Mouse (Mus musculus): ENCODE results near the gene Slx4ip. TPM values are rescaled to one million over a fixed set of nuclear protein-coding genes. Genes with fewer than 3 reads are reported as not detected.

The Slx4ip gene
- polyA plus RNA-seq, 1 experiment from 2014 or later = 2.7 TPM

GRCm38 (mm10) chr2:136952238-136952637 is 61.2 kb downstream of the Slx4ip start:
- peak; percentile 85 for ATAC-seq (ENCODE audit: low read depth)

GRCm38 (mm10) chr2:136955726-136956571 is 64.9 kb downstream of the Slx4ip start:
- Histone ChIP-seq H3K27me3 (no peaks in the 10 kb centered on the region), H3K9me3 (replicated peaks) (no peaks in the 10 kb centered on the region), H3K27ac (no peak overlapping the region), H3K4me2 (no peak overlapping the region), H3K4me1 (replicated peaks) (peaks cover 10% of the 10 kb centered on the region), H3K36me3 (no peaks in the 10 kb centered on the region), H3K9ac (no peak overlapping the region), H3K4me3 (replicated peaks) (no peak overlapping the region)
- WGBS (ENCODE audit: insufficient replicate concordance) = 75% methylated on average over 9 of the region's 9 CpGs
- no peak for ATAC-seq (ENCODE audit: low read depth)
- DNase-seq = no peak

More at GRCm38 (mm10) chr2:136952238-136952637, 61.2 kb downstream of the Slx4ip start:
- no peak for DNase-seq
- no peaks in the 10 kb centered on the region for H3K36me3 ChIP-seq
- H3K9ac ChIP-seq = no peak overlapping the region
- H3K27ac ChIP-seq = no peak overlapping the region
- no peak overlapping the region for H3K4me2 ChIP-seq
- H3K27me3 ChIP-seq = no peaks in the 10 kb centered on the region
- no peak overlapping the region for H3K4me3 ChIP-seq (replicated peaks)
- H3K4me1 ChIP-seq (replicated peaks) = peaks cover 18% of the 10 kb centered on the region
- WGBS (ENCODE audit: insufficient replicate concordance) = 30% methylated on average over 1 of the region's 1 CpGs
- no peaks in the 10 kb centered on the region for H3K9me3 ChIP-seq (replicated peaks)

GRCm38 (mm10) chr2:136958697-136959096 is 67.7 kb downstream of the Slx4ip start:
- no peaks in the 10 kb centered on the region for H3K9me3 ChIP-seq (replicated peaks)
- H3K4me2 ChIP-seq = no peak overlapping the region
- H3K36me3 ChIP-seq = no peaks in the 10 kb centered on the region
- ATAC-seq (ENCODE audit: low read depth) (0 out of 2 replicates have a peak, but pooled peaks have one; percentile 5), DNase-seq (no peak)
- H3K27me3 ChIP-seq = no peaks in the 10 kb centered on the region
- H3K27ac ChIP-seq = no peak overlapping the region
- WGBS (ENCODE audit: insufficient replicate concordance) = 72% methylated on average over 3 of the region's 3 CpGs
- no peak overlapping the region for H3K9ac ChIP-seq
- no peaks in the 10 kb centered on the region for H3K4me1 ChIP-seq (replicated peaks)
- no peak overlapping the region for H3K4me3 ChIP-seq (replicated peaks)

GRCm38 (mm10) chr2:136975774-136976173 is 84.8 kb downstream of the Slx4ip start:
- H3K4me2 ChIP-seq = no peak overlapping the region
- DNase-seq (no peak), ATAC-seq (ENCODE audit: low read depth) (no peak)
- 0 out of 2 replicates have a peak, but pooled peaks cover 2% of the 10 kb centered on the region for H3K4me1 ChIP-seq (replicated peaks)
- H3K4me3 ChIP-seq (replicated peaks) = no peak overlapping the region
- 77% methylated on average over 1 of the region's 1 CpGs for WGBS (ENCODE audit: insufficient replicate concordance)
- H3K36me3 ChIP-seq = no peaks in the 10 kb centered on the region
- H3K9me3 ChIP-seq (replicated peaks) = no peaks in the 10 kb centered on the region
- H3K27me3 ChIP-seq = no peaks in the 10 kb centered on the region
- H3K27ac ChIP-seq = no peak overlapping the region
- no peak overlapping the region for H3K9ac ChIP-seq

DNA sequence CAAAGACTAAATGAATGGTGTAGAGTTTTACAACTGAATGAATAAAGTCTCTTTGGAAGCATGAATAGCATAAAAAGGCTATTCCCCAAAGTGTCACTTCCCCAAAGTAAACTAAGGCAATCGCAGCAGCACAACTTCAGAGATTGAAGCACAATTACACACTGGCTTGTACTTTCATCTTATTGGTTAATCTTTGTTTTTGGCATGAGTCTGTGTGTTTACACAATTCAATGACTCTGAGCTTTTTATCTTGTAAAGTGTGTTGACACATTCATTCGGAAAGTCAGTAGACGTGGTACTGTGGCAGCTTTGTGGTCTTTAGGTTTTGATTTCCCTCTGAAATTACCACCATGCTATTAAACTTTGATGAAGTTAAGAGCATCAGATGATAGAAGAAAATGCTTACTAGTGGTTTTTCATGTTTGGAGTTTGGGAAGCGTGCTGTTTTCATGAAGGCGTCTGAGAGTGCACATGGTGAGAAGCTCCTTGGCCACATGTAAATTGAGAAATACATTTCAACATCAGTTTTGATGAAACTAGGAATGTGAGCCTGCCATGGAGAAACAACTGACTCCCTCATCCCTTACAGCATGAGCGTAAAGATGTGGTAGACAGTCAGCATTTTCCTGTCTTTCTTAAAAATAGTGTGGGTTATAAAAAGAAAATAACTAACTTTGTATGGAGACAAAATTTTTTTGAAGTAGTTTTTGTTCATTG is 88.2 kb downstream of the Slx4ip start:
- no peaks in the 10 kb centered on the region for H3K9me3 ChIP-seq (replicated peaks)
- H3K27ac ChIP-seq = no peak overlapping the region
- no peak for ATAC-seq (ENCODE audit: low read depth)
- no peaks in the 10 kb centered on the region for H3K36me3 ChIP-seq
- H3K27me3 ChIP-seq = no peaks in the 10 kb centered on the region
- no peak overlapping the region for H3K9ac ChIP-seq
- no peak overlapping the region for H3K4me3 ChIP-seq (replicated peaks)
- 0 out of 2 replicates have a peak, but pooled peaks cover 2% of the 10 kb centered on the region for H3K4me1 ChIP-seq (replicated peaks)
- 72% methylated on average over 6 of the region's 6 CpGs for WGBS (ENCODE audit: insufficient replicate concordance)
- H3K4me2 ChIP-seq = no peak overlapping the region
- DNase-seq = no peak

- no peak for DNase-seq
- no peak overlapping the region for H3K4me2 ChIP-seq
- 81% methylated on average over 10 of the region's 10 CpGs for WGBS (ENCODE audit: insufficient replicate concordance)
Measured at GRCm38 (mm10) chr2:136981062-136981879, 90.3 kb downstream of the Slx4ip start.

DNA sequence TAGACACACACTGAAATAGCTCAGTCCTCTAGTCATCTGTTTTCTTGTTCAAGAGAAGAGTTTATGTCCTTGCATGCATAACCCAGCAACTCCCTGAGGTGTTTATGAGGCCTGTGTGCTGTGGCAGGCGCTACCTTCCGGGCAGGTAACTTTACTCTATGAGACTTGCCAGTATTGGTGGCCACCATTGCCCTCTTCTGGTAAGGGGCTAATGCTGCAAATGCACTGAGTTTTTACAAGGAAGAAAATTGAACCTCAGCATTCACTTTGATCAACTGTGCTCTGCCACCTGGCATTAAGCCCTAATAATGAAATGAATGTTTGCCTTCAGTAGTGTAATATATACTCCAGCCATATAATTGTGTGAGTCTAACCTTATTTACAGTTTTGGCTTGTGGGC is 92.9 kb downstream of the Slx4ip start:
- H3K4me2 ChIP-seq = no peak overlapping the region
- ATAC-seq (ENCODE audit: low read depth) = no peak
- 87% methylated on average over 2 of the region's 2 CpGs for WGBS (ENCODE audit: insufficient replicate concordance)

More at GRCm38 (mm10) chr2:136981062-136981879, 90.3 kb downstream of the Slx4ip start:
- no peaks in the 10 kb centered on the region for H3K36me3 ChIP-seq
- no peak for ATAC-seq (ENCODE audit: low read depth)
- H3K9ac ChIP-seq = no peak overlapping the region
- no peaks in the 10 kb centered on the region for H3K27me3 ChIP-seq
- 0 out of 2 replicates have a peak, but pooled peaks cover 6% of the 10 kb centered on the region for H3K4me1 ChIP-seq (replicated peaks)
- H3K27ac ChIP-seq = no peak overlapping the region
- no peak overlapping the region for H3K4me3 ChIP-seq (replicated peaks)
- H3K9me3 ChIP-seq (replicated peaks) = no peaks in the 10 kb centered on the region

GRCm38 (mm10) chr2:136985998-136986730 is 95.1 kb downstream of the Slx4ip start:
- DNase-seq = no peak
- Histone ChIP-seq H3K9ac (no peak overlapping the region), H3K4me1 (replicated peaks) (peaks cover 4% of the 10 kb centered on the region; the same call in 1 of the 2 replicates), H3K36me3 (no peaks in the 10 kb centered on the region), H3K27me3 (no peaks in the 10 kb centered on the region), H3K4me2 (no peak overlapping the region), H3K4me3 (replicated peaks) (no peak overlapping the region), H3K9me3 (replicated peaks) (no peaks in the 10 kb centered on the region), H3K27ac (no peak overlapping the region)
- ATAC-seq (ENCODE audit: low read depth) = no peak
- 75% methylated on average over 6 of the region's 6 CpGs for WGBS (ENCODE audit: insufficient replicate concordance)

More for the DNA sequence above, 92.9 kb downstream of the Slx4ip start:
- DNase-seq = no peak
- Histone ChIP-seq H3K36me3 (no peaks in the 10 kb centered on the region), H3K4me1 (replicated peaks) (peaks cover 6% of the 10 kb centered on the region; the same call in 1 of the 2 replicates), H3K4me3 (replicated peaks) (no peak overlapping the region), H3K27ac (no peak overlapping the region), H3K9ac (no peak overlapping the region), H3K27me3 (no peaks in the 10 kb centered on the region), H3K9me3 (replicated peaks) (no peaks in the 10 kb centered on the region)

GRCm38 (mm10) chr2:136993116-136993515 is 102.1 kb downstream of the Slx4ip start:
- no peaks in the 10 kb centered on the region for H3K27me3 ChIP-seq
- H3K27ac ChIP-seq = no peak overlapping the region
- 81% methylated on average over 3 of the region's 3 CpGs for WGBS (ENCODE audit: insufficient replicate concordance)
- no peak overlapping the region for H3K4me2 ChIP-seq
- H3K36me3 ChIP-seq = no peaks in the 10 kb centered on the region
- H3K4me1 ChIP-seq (replicated peaks) = no peaks in the 10 kb centered on the region
- ATAC-seq (ENCODE audit: low read depth) (no peak), DNase-seq (no peak)
- H3K9ac ChIP-seq = no peak overlapping the region
- H3K4me3 ChIP-seq (replicated peaks) = no peak overlapping the region
- no peaks in the 10 kb centered on the region for H3K9me3 ChIP-seq (replicated peaks)

DNA sequence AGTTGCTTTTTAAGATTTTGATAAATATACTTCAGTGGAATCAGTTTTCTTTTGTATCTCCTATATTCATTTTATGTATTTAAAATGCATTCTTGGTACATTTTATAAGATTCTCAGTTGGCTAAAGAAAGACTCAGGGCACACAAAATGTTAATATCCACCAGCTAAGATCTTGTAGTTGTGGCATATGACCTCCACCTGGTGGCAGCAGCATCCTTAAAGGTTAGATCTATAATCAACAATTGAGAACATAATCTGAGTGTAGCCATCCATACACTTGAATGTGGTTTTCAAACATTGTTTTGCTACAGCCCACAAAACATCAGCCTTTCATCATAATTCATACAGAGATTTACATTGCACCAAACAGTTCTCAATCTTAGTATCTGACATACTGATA is 106.1 kb downstream of the Slx4ip start:
- no peak for ATAC-seq (ENCODE audit: low read depth)
- no peak overlapping the region for H3K4me2 ChIP-seq
- no peak for DNase-seq

More for the DNA sequence above, 106.1 kb downstream of the Slx4ip start:
- H3K9me3 ChIP-seq (replicated peaks) = no peaks in the 10 kb centered on the region
- H3K9ac ChIP-seq = no peak overlapping the region
- no peak overlapping the region for H3K4me3 ChIP-seq (replicated peaks)
- H3K27me3 ChIP-seq = no peaks in the 10 kb centered on the region
- H3K36me3 ChIP-seq = no peaks in the 10 kb centered on the region
- H3K27ac ChIP-seq = no peak overlapping the region
- H3K4me1 ChIP-seq (replicated peaks) = no peaks in the 10 kb centered on the region
